Mouse (Mus musculus) hindbrain, postnatal 0 days (tissue): ENCODE results near the gene Pcyt1a. TPM values are rescaled to one million over a fixed set of nuclear protein-coding genes. Genes with fewer than 3 reads are reported as not detected.
A peak's percentile ranks its signal among the peaks of the same experiment; 100 is the strongest.
"Not testable (repeated sequence)": the region's sequence is repeated elsewhere in the genome, so short reads cannot be mapped to it uniquely, and the experiment has no call there.

ENCODE experiments used
- ATAC-seq: fragments of 200-750 bp; cut with Nextera tagmentation; 2 replicates; pipeline ENCODE4 v1.8.0; 2017; ENCODE audit warnings: mild to moderate bottlenecking, moderate TSS enrichment, moderate library complexity
- DNase-seq: peaks from one replicate; pipeline ENCODE4 v3.0.0-alpha.2; 2015; ENCODE audit warnings: low spot score
- H3K27ac ChIP-seq: fragments of 300-500 bp; sonication (generic); 2 replicates; pipeline ENCODE4 v1.5.1; 2014; ENCODE audit warnings: mild to moderate bottlenecking
- H3K27me3 ChIP-seq: fragments of 300-500 bp; sonication (generic); 2 replicates; pipeline ENCODE4 v1.6.1; 2014; ENCODE audit warnings: low read length, mixed read lengths; ENCODE audit not compliant: insufficient read depth
- H3K36me3 ChIP-seq: fragments of 300-500 bp; sonication (generic); 2 replicates; pipeline ENCODE4 v1.6.1; 2014; ENCODE audit warnings: low read length, mixed read lengths; ENCODE audit not compliant: insufficient read depth
- H3K4me1 ChIP-seq: fragments of 300-500 bp; sonication (generic); 2 replicates; pipeline ENCODE4 v1.6.1; 2014; ENCODE audit warnings: antibody characterized with exemption, low read length, mixed read lengths; ENCODE audit not compliant: insufficient read depth
- H3K4me2 ChIP-seq: fragments of 300-500 bp; sonication (generic); 2 replicates; pipeline ENCODE4 v1.6.1; 2014; ENCODE audit warnings: low read depth, mild to moderate bottlenecking, low read length, moderate library complexity, mixed read lengths
- H3K4me3 ChIP-seq: fragments of 300-500 bp; sonication (generic); 2 replicates; pipeline ENCODE4 v1.5.1; 2014; ENCODE audit warnings: low read length
- H3K9ac ChIP-seq: fragments of 300-500 bp; sonication (generic); replicated peaks from 2 replicates; pipeline ENCODE4 v1.6.1; 2014; ENCODE audit warnings: mild to moderate bottlenecking, low read length, moderate library complexity, mixed read lengths
- H3K9me3 ChIP-seq: fragments of 300-500 bp; sonication (generic); 2 replicates; pipeline ENCODE4 v1.6.1; 2016; ENCODE audit warnings: low read length, mixed read lengths
- CTCF ChIP-seq: IDR thresholded peaks from 2 replicates; pipeline ENCODE4 v1.5.1; 2016; ENCODE audit warnings: antibody characterized with exemption, control low read depth, low read depth
- WGBS: fragments of 180-500 bp; shearing (Covaris S2); extraction: QIAGEN DNeasy Blood & Tissue Kit; methylation state at CpG from one replicate; pipeline ENCODE4 v1.1.7; 2014; 5-methylcytosine and 5-hydroxymethylcytosine counted together
- polyA plus RNA-seq: library from polyadenylated mRNA; unstranded; fragments of >200 nt; fragmentation: Nextera tagmentation; extraction: Ambion mirVana; gene quantifications from 2 replicates; pipeline ENCODE4 v1.2.1, GENCODE M21; 2015
- total RNA-seq: library from RNA; depleted of rRNA; stranded (reverse); fragments of >200 nt; gene quantifications from 2 replicates; pipeline ENCODE4 v1.2.3, GENCODE M21; 2014

The Pcyt1a gene
- total and polyA plus RNA-seq, 2 experiments from 2014 or later: 47.6 to 49.3 TPM

DNA sequence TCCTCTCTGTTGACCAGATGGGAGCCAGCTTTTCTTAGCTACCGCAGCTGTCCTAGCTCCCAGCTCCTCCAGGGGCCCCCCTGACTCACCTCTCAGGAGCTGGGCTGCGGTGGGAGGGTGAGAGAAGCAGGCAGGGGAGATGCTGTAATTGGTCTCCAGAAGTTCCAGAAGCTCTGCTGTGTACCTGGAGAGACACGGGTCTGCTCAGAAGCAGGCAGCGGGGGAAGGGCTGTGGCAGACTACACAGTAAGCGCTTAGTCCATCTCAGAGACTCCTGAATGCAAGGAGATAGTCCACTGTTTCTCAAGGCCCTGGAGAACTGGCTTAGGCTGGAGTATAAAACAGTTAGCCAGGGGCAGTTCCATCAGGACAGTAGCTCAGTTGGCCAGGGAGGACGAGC, 55.3 kb downstream of the Pcyt1a start:
- DNase-seq: no peak
- Histone ChIP-seq H3K36me3 (no peaks in the 10 kb centered on the region), H3K27ac (no peak overlapping the region), H3K9ac (no peak overlapping the region), H3K9me3 (no peaks in the 10 kb centered on the region), H3K4me2 (no peak overlapping the region), H3K27me3 (no peaks in the 10 kb centered on the region), H3K4me1 (no peaks in the 10 kb centered on the region), H3K4me3 (no peak overlapping the region)
- 84% methylated on average over 6 of the region's 6 CpGs for WGBS
- no peak for ATAC-seq
- TF ChIP-seq CTCF: no peak

GRCm38 (mm10) chr16:32487234-32488111, 56.8 kb downstream of the Pcyt1a start, which contains the start of gene Slc51a:
Gene Slc51a (minus strand): TSS chr16:32487879.
- WGBS: 72% methylated on average over 15 of the region's 15 CpGs
- H3K9me3 ChIP-seq: no peaks in the 10 kb centered on the region
- H3K4me3 ChIP-seq: no peak within 1 kb of the TSS
- H3K4me1 ChIP-seq: no peaks in the 10 kb centered on the region
- no peak for ATAC-seq
- H3K27me3 ChIP-seq: no peaks in the 10 kb centered on the region
- H3K4me2 ChIP-seq: no peak within 1 kb of the TSS
- H3K9ac ChIP-seq: no peak within 1 kb of the TSS
- H3K36me3 ChIP-seq: no peaks in the 10 kb centered on the region
- no peak for DNase-seq
- TF ChIP-seq CTCF: no peak
- no peak within 1 kb of the TSS for H3K27ac ChIP-seq

DNA sequence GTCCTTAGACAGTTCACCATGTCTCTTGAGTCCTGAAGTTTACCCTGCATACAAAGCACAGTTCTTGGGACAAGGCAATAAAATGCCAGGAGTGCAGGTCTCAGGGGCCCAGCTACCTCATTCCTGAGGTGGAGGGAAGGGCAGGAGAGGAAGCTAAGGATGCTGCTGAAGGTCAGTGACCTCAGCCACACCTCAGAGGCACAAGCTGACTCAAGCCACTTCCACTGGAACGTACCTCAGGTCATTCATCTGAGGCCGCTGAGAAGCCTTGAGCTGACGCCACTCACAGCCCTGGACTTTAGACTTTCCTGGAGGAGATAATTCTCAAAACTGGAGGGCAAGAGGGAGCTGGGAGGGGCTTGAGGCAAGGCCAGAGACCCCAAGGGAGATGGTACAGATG, 58.2 kb downstream of the Pcyt1a start:
- TF ChIP-seq CTCF: no peak
- Histone ChIP-seq H3K27ac (no peak overlapping the region), H3K27me3 (no peaks in the 10 kb centered on the region), H3K4me3 (no peak overlapping the region), H3K9me3 (no peaks in the 10 kb centered on the region), H3K4me2 (no peak overlapping the region), H3K4me1 (no peaks in the 10 kb centered on the region), H3K9ac (no peak overlapping the region), H3K36me3 (no peaks in the 10 kb centered on the region)
- DNase-seq (no peak), ATAC-seq (no peak)
- 88% methylated on average over 3 of the region's 3 CpGs for WGBS

DNA sequence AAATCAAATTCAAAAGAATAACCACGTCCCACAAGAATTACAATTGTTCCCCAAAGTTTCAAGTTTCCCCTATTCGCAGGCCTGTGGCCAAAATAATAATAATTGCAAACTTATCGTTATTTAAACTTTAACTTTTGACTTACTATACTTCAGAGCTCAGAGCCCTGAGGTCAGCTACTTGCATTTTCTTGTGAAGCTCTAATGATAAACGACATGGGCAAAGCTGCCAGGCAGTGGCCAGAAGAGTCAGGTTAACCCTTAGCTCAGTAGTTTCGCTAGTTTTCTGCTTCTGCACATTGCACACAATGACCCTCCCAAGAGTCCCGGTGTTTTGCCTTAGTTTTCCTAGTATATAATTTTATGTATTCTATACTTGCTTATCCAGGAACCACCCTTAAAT, 63.6 kb downstream of the Pcyt1a start:
- not testable (repeated sequence) for H3K9me3 ChIP-seq

DNA sequence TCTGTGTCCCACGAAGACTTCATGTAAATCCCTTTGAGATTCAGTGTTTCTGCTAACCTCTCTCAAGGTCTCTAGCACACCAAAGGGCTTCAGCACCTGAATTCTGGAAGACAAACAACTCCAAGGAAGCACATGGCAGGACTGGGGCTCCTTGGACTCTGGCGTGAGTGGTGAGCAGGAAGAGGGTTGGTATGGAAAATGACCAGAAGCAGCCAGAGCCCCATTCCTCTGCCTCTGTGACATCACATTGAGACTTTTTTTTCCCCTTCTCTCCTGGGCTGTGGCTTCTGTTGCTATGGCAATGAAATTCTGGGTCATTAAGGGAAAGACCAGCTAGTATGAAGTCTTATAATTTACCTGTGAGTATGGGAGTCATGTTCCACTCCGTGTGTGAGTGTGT, 65.2 kb downstream of the Pcyt1a start, which contains the start of gene Zdhhc19:
TSS of gene Zdhhc19 (plus strand) at position 301 of the 400 bp plus-strand sequence.
- no peak for TF ChIP-seq CTCF
- DNase-seq: no peak
- Histone ChIP-seq H3K36me3 (no peaks in the 10 kb centered on the region), H3K4me3 (no peak within 1 kb of the TSS), H3K9me3 (no peaks in the 10 kb centered on the region), H3K4me1 (no peaks in the 10 kb centered on the region), H3K4me2 (no peak within 1 kb of the TSS), H3K27me3 (no peaks in the 10 kb centered on the region), H3K27ac (no peak within 1 kb of the TSS), H3K9ac (no peak within 1 kb of the TSS)
- WGBS: 56% methylated on average over 3 of the region's 3 CpGs
- ATAC-seq: no peak

More for the DNA sequence above, 63.6 kb downstream of the Pcyt1a start:
- not testable (repeated sequence) for ATAC-seq, H3K4me1 ChIP-seq, H3K9ac ChIP-seq, H3K4me2 ChIP-seq, H3K27me3 ChIP-seq, DNase-seq, H3K4me3 ChIP-seq, H3K27ac ChIP-seq, H3K36me3 ChIP-seq
- 75% methylated on average over 6 of the region's 6 CpGs for WGBS

GRCm38 (mm10) chr16:32498996-32499395, 68.3 kb downstream of the Pcyt1a start:
- no peaks in the 10 kb centered on the region for H3K27me3 ChIP-seq
- 64% methylated on average over 13 of the region's 13 CpGs for whole genome bisulfite sequencing
- no peak overlapping the region for H3K4me3 ChIP-seq
- H3K9ac ChIP-seq: 0 out of 2 replicates have a peak overlapping the region, but pooled peaks have one; percentile 35
- H3K4me2 ChIP-seq: peak overlapping the region; percentile 56; the same call in 1 of the 2 replicates
- no peak for DNase-seq
- H3K4me1 ChIP-seq: no peaks in the 10 kb centered on the region
- H3K36me3 ChIP-seq: no peaks in the 10 kb centered on the region
- TF ChIP-seq CTCF: no peak
- no peaks in the 10 kb centered on the region for H3K9me3 ChIP-seq
- ATAC-seq: no peak
- H3K27ac ChIP-seq: no peak overlapping the region

- Histone ChIP-seq H3K27ac (peak overlapping the region; percentile 46; the same call in 1 of the 2 replicates), H3K4me2 (peak overlapping the region; percentile 56), H3K36me3 (no peaks in the 10 kb centered on the region), H3K4me1 (no peaks in the 10 kb centered on the region), H3K9ac (peak overlapping the region; percentile 35), H3K27me3 (no peaks in the 10 kb centered on the region), H3K4me3 (peak overlapping the region; percentile 28), H3K9me3 (no peaks in the 10 kb centered on the region)
- TF ChIP-seq CTCF: peak; percentile 97
- DNase-seq (peak; percentile 92), ATAC-seq (peak; percentile 92)
- WGBS: 8% methylated on average over 21 of the region's 22 CpGs
Observed at GRCm38 (mm10) chr16:32499430-32500037, 68.8 kb downstream of the Pcyt1a start.
